Mouse (Mus musculus): Measurements from ENCODE around the gene Rapgef1.
"Not testable (repeated sequence)": the region's sequence is repeated elsewhere in the genome, so short reads cannot be mapped to it uniquely, and the experiment has no call there.

Rapgef1 gene

GRCm38 (mm10) chr2:29747852-29748251 lies 128.3 kb downstream of the Rapgef1 start:
- peak in 1 of 2 experiments; percentile 23 for DNase-seq

GRCm38 (mm10) chr2:29748499-29748898 lies 129.0 kb downstream of the Rapgef1 start:
- no peak for DNase-seq

- no peak for DNase-seq
Measured at GRCm38 (mm10) chr2:29751497-29751896, 132.0 kb downstream of the Rapgef1 start, which contains the start of gene Gm13420. Gene Gm13420, minus strand, starts transcription at chr2:29751685.

- no peak for DNase-seq
Measured at GRCm38 (mm10) chr2:29752397-29752796, 132.9 kb downstream of the Rapgef1 start.

GRCm38 (mm10) chr2:29755693-29756092 lies 136.2 kb downstream of the Rapgef1 start:
- no peak for DNase-seq

GRCm38 (mm10) chr2:29764831-29765230 lies 145.3 kb downstream of the Rapgef1 start:
- peak; percentile 47 to 55 for DNase-seq

GRCm38 (mm10) chr2:29767976-29768709 lies 148.6 kb downstream of the Rapgef1 start:
- no peak for DNase-seq

- DNase-seq, result no peak
Measured at GRCm38 (mm10) chr2:29768901-29769300, 149.4 kb downstream of the Rapgef1 start.

GRCm38 (mm10) chr2:29770162-29770561 lies 150.6 kb downstream of the Rapgef1 start:
- no peak for DNase-seq

GRCm38 (mm10) chr2:29771611-29772461 lies 152.3 kb downstream of the Rapgef1 start:
- no peak for DNase-seq

GRCm38 (mm10) chr2:29773323-29773722 lies 153.8 kb downstream of the Rapgef1 start:
- no peak for DNase-seq

GRCm38 (mm10) chr2:29781256-29781655 lies 161.7 kb downstream of the Rapgef1 start:
- DNase-seq, result not testable (repeated sequence)

GRCm38 (mm10) chr2:29784290-29784689 lies 164.8 kb downstream of the Rapgef1 start:
- DNase-seq, result no peak

- DNase-seq, result peak; percentile 85
Measured at GRCm38 (mm10) chr2:29787104-29787917, 167.8 kb downstream of the Rapgef1 start, which contains the start of gene Coq4. Gene Coq4, plus strand, starts transcription at chr2:29787493.

- peak; percentile 83 to 86 for DNase-seq
Measured at GRCm38 (mm10) chr2:29787937-29788681, 168.6 kb downstream of the Rapgef1 start, which contains the start of gene Trub2. Gene Trub2, minus strand, starts transcription at chr2:29788502.
